Mouse (Mus musculus): ENCODE data around the gene Shb.
"Not testable (repeated sequence)": the region's sequence is repeated elsewhere in the genome, so short reads cannot be mapped to it uniquely, and the experiment has no call there.

Shb gene

GRCm38 (mm10) chr4:45399421-45400210, 132.7 kb downstream of the Shb start:
- DNase-seq (ENCODE audit: low spot score in 2 of 2): no peak

GRCm38 (mm10) chr4:45398315-45398714, 134.0 kb downstream of the Shb start:
- DNase-seq (ENCODE audit: low spot score in 2 of 2): peak in 1 of 2 experiments; percentile 8

- DNase-seq (ENCODE audit: low spot score in 2 of 2): not testable (repeated sequence)
Measured at GRCm38 (mm10) chr4:45396211-45396610, 136.1 kb downstream of the Shb start.

- no peak for DNase-seq (ENCODE audit: low spot score in 2 of 2)
Measured at GRCm38 (mm10) chr4:45393658-45394057, 138.6 kb downstream of the Shb start.

- no peak for DNase-seq (ENCODE audit: low spot score in 2 of 2)
Measured at GRCm38 (mm10) chr4:45392994-45393393, 139.3 kb downstream of the Shb start.

GRCm38 (mm10) chr4:45392572-45392971, 139.7 kb downstream of the Shb start:
- no peak for DNase-seq (ENCODE audit: low spot score in 2 of 2)

- no peak for DNase-seq (ENCODE audit: low spot score in 2 of 2)
Measured at GRCm38 (mm10) chr4:45392099-45392498, 140.2 kb downstream of the Shb start.

GRCm38 (mm10) chr4:45387296-45387695, 145.0 kb downstream of the Shb start:
- DNase-seq (ENCODE audit: low spot score in 2 of 2): not testable (repeated sequence)

- not testable (repeated sequence) for DNase-seq (ENCODE audit: low spot score in 2 of 2)
Measured at GRCm38 (mm10) chr4:45382133-45382532, 150.1 kb downstream of the Shb start.

- DNase-seq (ENCODE audit: low spot score in 2 of 2): not testable (repeated sequence)
Measured at GRCm38 (mm10) chr4:45380903-45381580, 151.2 kb downstream of the Shb start.

- DNase-seq (ENCODE audit: low spot score in 2 of 2): no peak
Measured at GRCm38 (mm10) chr4:45376573-45376972, 155.7 kb downstream of the Shb start.

- no peak for DNase-seq (ENCODE audit: low spot score in 2 of 2)
Measured at GRCm38 (mm10) chr4:45374879-45375278, 157.4 kb downstream of the Shb start.
